Mouse (Mus musculus) CD4-positive, CD25-positive, alpha-beta regulatory T cell, adult 9 weeks (primary cell): ENCODE results near the gene Thsd7a. TPM values are rescaled to one million over a fixed set of nuclear protein-coding genes. Genes with fewer than 3 reads are reported as not detected.

Experiments
- polyA plus RNA-seq: library from polyadenylated mRNA; unstranded; fragments of 100-300 nt; shearing (Covaris generic); gene quantifications from one replicate; pipeline ENCODE4 v1.2.1, GENCODE M21; 2017

Thsd7a gene
- polyA plus RNA-seq: not detected

GRCm38 (mm10) chr6:12748787-12749530, at the start of gene Thsd7a:
Gene Thsd7a (minus strand): TSS chr6:12749410.

